Mouse (Mus musculus): ENCODE measurements around the gene Arfgef2. TPM values are rescaled to one million over a fixed set of nuclear protein-coding genes. Genes with fewer than 3 reads are reported as not detected.

Gene Arfgef2
- polyA plus RNA-seq, 1 experiment = 27.9 TPM

DNA sequence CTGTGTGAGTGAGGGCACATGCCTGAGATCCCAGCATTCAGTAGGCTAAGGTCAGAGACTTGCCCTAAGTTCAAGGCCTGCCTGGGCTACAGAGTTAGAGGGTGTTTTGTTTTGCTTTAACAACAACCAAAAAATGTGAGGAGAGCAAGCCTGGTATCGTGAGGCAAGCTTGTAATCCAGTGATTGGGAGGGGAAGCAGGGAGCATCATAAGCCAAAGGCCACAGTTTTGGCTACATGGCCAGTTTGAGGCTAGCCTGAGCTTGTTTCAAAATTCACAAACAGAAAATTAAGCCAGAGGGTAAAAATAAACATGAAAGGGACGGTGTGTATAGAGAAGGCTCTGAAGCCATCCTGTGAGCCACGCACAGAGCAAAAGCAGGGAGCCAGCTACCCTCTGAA is 80.8 kb downstream of the Arfgef2 start:
- H3K4me3 ChIP-seq (replicated peaks; ENCODE audit: insufficient read depth, low read depth, low read length) = no peak overlapping the region
- no peak overlapping the region for H3K27ac ChIP-seq (ENCODE audit: insufficient read depth, low read length)
- no peaks in the 10 kb centered on the region; the same call in 1 of the 2 replicates for H3K4me1 ChIP-seq (ENCODE audit: control insufficient read depth, insufficient read depth, low read length)
- H3K27me3 ChIP-seq (ENCODE audit: control insufficient read depth, insufficient read depth, low read length) = no peaks in the 10 kb centered on the region
- DNase-seq = no peak
- WGBS = 94% methylated on average over 3 of the region's 3 CpGs
- TF ChIP-seq CTCF (IDR thresholded peaks at IDR 0.05; ENCODE audit: borderline replicate concordance, insufficient read depth, low read depth, low read length) (no peak), POLR2A (IDR thresholded peaks at IDR 0.05; ENCODE audit: borderline replicate concordance, insufficient read depth, low read length) (no peak)

DNA sequence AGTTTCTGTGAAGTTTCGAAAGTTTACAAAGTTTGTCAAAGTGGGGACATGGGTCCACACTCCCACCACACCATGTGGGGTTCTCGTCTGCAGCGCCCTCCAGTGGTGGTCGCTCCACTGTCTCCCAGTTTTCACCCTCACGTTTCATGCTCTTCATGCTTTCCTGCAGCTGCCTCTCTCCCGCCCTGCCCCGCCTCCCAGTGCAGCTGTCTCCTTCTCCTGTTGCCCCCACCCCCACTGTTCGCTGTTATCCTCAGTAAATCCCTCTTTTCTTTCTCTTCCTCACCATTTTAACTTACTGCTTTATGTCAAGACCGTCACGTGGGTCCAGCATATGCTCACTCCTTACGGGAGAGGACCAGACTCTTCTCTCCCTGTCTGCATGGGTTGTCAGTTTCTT is 82.4 kb downstream of the Arfgef2 start:
- Histone ChIP-seq H3K4me3 (replicated peaks; ENCODE audit: insufficient read depth, low read depth, low read length) (no peak overlapping the region), H3K27me3 (ENCODE audit: control insufficient read depth, insufficient read depth, low read length) (no peaks in the 10 kb centered on the region), H3K27ac (ENCODE audit: insufficient read depth, low read length) (no peak overlapping the region), H3K4me1 (ENCODE audit: control insufficient read depth, insufficient read depth, low read length) (no peaks in the 10 kb centered on the region; the same call in 1 of the 2 replicates)
- DNase-seq = no peak
- WGBS = 47% methylated on average over 11 of the region's 11 CpGs
- TF ChIP-seq POLR2A (IDR thresholded peaks at IDR 0.05; ENCODE audit: borderline replicate concordance, insufficient read depth, low read length) (no peak), CTCF (IDR thresholded peaks at IDR 0.05; ENCODE audit: borderline replicate concordance, insufficient read depth, low read depth, low read length) (peak; percentile 36; the same call in 1 of the 2 replicates)

DNA sequence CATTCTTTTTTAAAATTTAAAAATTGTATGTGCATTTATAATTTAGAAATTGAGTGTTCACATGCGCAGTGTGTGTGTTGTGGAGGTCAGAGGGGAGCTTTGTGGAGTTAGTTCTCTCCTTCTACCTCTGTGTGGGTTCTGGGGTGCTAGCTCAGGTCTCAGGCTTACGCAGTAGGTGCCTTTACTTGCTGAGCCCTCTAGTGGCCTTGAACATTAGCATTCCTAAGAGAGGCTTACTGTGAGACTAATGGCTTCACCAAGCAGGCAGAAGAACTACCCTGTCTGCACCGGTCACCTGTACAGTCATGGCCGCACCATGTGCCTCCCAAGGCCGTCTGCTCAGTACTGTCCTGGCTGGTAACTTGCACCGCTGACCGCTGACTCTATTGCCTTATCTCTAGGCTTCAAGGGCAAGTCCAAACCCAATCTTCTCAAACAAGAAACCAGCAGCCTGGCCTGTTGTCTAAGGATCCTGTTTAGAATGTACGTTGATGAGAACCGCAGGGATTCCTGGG is 86.0 kb downstream of the Arfgef2 start:
- no peak for DNase-seq
- WGBS = 78% methylated on average over 9 of the region's 9 CpGs
- no peak overlapping the region for H3K27ac ChIP-seq (ENCODE audit: insufficient read depth, low read length)
- no peaks in the 10 kb centered on the region for H3K27me3 ChIP-seq (ENCODE audit: control insufficient read depth, insufficient read depth, low read length)
- no peak for TF ChIP-seq POLR2A (IDR thresholded peaks at IDR 0.05; ENCODE audit: borderline replicate concordance, insufficient read depth, low read length)
- no peak for TF ChIP-seq CTCF (IDR thresholded peaks at IDR 0.05; ENCODE audit: borderline replicate concordance, insufficient read depth, low read depth, low read length)
- no peaks in the 10 kb centered on the region; the same call in 1 of the 2 replicates for H3K4me1 ChIP-seq (ENCODE audit: control insufficient read depth, insufficient read depth, low read length)
- H3K4me3 ChIP-seq (replicated peaks; ENCODE audit: insufficient read depth, low read depth, low read length) = no peak overlapping the region

DNA sequence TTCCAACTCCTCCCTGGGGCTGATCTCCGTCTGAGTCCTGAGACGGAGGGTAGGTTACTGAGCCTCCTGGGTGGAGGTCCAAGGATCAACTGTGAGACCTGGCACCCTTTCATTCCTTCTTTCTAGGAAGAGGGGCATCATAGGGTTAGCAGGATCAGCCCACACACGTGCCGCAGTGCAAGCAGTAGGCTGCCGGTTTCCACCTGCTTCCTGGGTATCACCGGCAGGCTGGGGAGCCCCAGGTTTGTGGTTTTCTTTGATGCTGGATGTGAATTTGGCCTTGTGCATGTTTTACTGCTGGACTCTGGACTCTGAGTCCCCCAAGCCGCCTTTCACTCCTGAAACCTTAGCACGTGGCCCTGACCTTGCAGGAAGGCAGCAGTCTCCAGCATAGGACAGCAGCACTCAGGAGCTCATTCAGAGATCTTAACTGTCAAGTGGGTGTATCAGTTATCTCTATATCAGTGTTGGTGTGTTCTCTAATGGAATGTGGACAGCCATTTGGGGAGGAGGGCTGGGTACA is 86.8 kb downstream of the Arfgef2 start:
- no peak for DNase-seq
- H3K27me3 ChIP-seq (ENCODE audit: control insufficient read depth, insufficient read depth, low read length) = no peaks in the 10 kb centered on the region
- H3K4me1 ChIP-seq (ENCODE audit: control insufficient read depth, insufficient read depth, low read length) = no peaks in the 10 kb centered on the region; the same call in 1 of the 2 replicates
- TF ChIP-seq CTCF (IDR thresholded peaks at IDR 0.05; ENCODE audit: borderline replicate concordance, insufficient read depth, low read depth, low read length) (no peak), POLR2A (IDR thresholded peaks at IDR 0.05; ENCODE audit: borderline replicate concordance, insufficient read depth, low read length) (no peak)
- WGBS = 88% methylated on average over 8 of the region's 8 CpGs
- H3K4me3 ChIP-seq (replicated peaks; ENCODE audit: insufficient read depth, low read depth, low read length) = no peak overlapping the region
- no peak overlapping the region for H3K27ac ChIP-seq (ENCODE audit: insufficient read depth, low read length)

DNA sequence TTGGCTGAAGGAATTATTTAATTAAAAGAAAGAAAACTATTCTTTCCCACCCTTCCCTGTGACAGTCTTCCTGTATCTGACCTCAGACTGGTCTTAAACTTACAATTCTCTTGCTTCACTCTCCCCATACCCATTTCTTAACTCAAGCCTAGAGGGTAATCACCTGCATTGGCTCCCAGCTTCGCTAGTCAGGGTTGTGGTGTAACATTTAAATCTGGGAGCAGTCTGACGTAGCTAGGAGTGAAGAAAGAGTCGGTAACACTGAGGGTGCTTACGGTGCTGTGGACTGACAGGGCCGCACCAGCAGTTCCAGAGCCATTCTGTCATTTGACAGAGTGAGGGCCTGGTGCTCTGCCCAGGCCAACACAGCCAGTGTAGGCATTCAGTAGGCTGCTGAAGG is 87.6 kb downstream of the Arfgef2 start:
- no peaks in the 10 kb centered on the region for H3K27me3 ChIP-seq (ENCODE audit: control insufficient read depth, insufficient read depth, low read length)
- TF ChIP-seq POLR2A (IDR thresholded peaks at IDR 0.05; ENCODE audit: borderline replicate concordance, insufficient read depth, low read length) = no peak
- TF ChIP-seq CTCF (IDR thresholded peaks at IDR 0.05; ENCODE audit: borderline replicate concordance, insufficient read depth, low read depth, low read length) = no peak
- no peak overlapping the region for H3K4me3 ChIP-seq (replicated peaks; ENCODE audit: insufficient read depth, low read depth, low read length)
- H3K27ac ChIP-seq (ENCODE audit: insufficient read depth, low read length) = no peak overlapping the region
- H3K4me1 ChIP-seq (ENCODE audit: control insufficient read depth, insufficient read depth, low read length) = no peaks in the 10 kb centered on the region; the same call in 1 of the 2 replicates
- DNase-seq = no peak
- 92% methylated on average over 5 of the region's 5 CpGs for WGBS

DNA sequence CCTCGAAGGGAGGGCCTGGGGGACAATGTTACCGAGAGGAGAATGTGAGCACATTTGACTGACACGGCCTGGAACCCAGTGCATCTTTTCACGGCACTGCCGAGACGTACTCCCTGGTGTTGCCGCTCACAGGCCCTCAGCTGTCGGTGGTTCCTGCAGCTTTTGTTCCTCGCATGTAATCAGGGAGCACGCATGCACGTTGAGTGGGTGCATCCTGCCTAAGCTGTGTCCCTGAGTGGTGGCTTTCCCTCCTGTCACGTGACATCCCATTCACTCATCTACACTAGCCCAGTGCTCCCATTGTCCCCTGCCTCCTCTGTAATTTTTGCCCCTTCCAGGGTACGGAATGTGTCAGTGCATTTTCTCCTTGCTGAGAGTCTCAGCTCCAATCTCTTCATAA is 91.0 kb downstream of the Arfgef2 start:
- Histone ChIP-seq H3K4me1 (ENCODE audit: control insufficient read depth, insufficient read depth, low read length) (no peaks in the 10 kb centered on the region; the same call in 1 of the 2 replicates), H3K4me3 (replicated peaks; ENCODE audit: insufficient read depth, low read depth, low read length) (no peak overlapping the region), H3K27ac (ENCODE audit: insufficient read depth, low read length) (no peak overlapping the region), H3K27me3 (ENCODE audit: control insufficient read depth, insufficient read depth, low read length) (no peaks in the 10 kb centered on the region)
- TF ChIP-seq CTCF (IDR thresholded peaks at IDR 0.05; ENCODE audit: borderline replicate concordance, insufficient read depth, low read depth, low read length) (no peak), POLR2A (IDR thresholded peaks at IDR 0.05; ENCODE audit: borderline replicate concordance, insufficient read depth, low read length) (no peak)
- 60% methylated on average over 13 of the region's 13 CpGs for WGBS
- no peak for DNase-seq

DNA sequence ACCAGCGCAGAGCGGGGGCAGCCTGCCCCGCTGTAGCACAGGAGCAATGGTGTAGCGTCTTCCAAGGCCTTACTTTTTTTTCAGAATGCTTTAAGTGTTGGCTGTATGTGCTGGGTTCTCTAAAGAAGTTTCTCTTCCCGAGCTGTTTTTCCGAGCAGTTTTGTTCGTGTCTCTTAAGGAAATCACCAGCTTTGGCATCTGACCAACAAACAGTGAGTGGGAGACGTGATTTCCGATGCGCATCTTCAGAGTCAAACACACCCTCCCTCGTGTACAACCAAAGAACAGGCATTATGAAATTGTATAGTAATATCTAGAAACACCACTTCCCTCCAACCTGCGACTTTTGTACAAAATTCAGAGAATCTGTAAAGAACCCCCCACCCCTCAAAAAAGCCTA is 91.6 kb downstream of the Arfgef2 start:
- Histone ChIP-seq H3K4me3 (replicated peaks; ENCODE audit: insufficient read depth, low read depth, low read length) (no peak overlapping the region), H3K27me3 (ENCODE audit: control insufficient read depth, insufficient read depth, low read length) (no peaks in the 10 kb centered on the region), H3K27ac (ENCODE audit: insufficient read depth, low read length) (no peak overlapping the region), H3K4me1 (ENCODE audit: control insufficient read depth, insufficient read depth, low read length) (no peaks in the 10 kb centered on the region; the same call in 1 of the 2 replicates)
- 65% methylated on average over 12 of the region's 12 CpGs for WGBS
- no peak for DNase-seq
- no peak for TF ChIP-seq POLR2A (IDR thresholded peaks at IDR 0.05; ENCODE audit: borderline replicate concordance, insufficient read depth, low read length)
- no peak for TF ChIP-seq CTCF (IDR thresholded peaks at IDR 0.05; ENCODE audit: borderline replicate concordance, insufficient read depth, low read depth, low read length)

DNA sequence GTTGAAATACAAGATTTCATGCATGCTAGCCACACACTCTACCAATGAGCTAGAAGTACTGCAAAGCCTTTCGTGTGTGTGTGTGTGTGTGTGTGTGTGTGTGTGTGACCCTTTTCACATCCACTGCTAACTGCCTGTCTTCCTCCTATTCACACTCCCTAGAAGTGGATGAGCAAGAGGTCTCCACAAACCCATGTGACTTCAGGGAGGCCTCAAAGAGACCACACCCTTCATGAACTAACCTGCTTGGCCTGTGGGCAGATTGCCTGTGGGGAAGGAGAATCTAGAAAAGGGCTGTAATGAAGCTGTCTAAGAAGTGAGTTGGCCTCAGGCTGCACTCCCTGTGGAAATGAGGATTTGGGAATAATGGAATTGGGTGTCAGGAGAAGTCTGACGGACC is 93.8 kb downstream of the Arfgef2 start:
- Histone ChIP-seq H3K27ac (ENCODE audit: insufficient read depth, low read length) (no peak overlapping the region), H3K27me3 (ENCODE audit: control insufficient read depth, insufficient read depth, low read length) (no peaks in the 10 kb centered on the region), H3K4me1 (ENCODE audit: control insufficient read depth, insufficient read depth, low read length) (no peaks in the 10 kb centered on the region), H3K4me3 (replicated peaks; ENCODE audit: insufficient read depth, low read depth, low read length) (no peak overlapping the region)
- DNase-seq = no peak
- TF ChIP-seq POLR2A (IDR thresholded peaks at IDR 0.05; ENCODE audit: borderline replicate concordance, insufficient read depth, low read length) = no peak
- TF ChIP-seq CTCF (IDR thresholded peaks at IDR 0.05; ENCODE audit: borderline replicate concordance, insufficient read depth, low read depth, low read length) = no peak
- 72% methylated on average over 2 of the region's 2 CpGs for WGBS
